Mouse (Mus musculus): ENCODE data around the gene Gm42906. TPM values are rescaled to one million over a fixed set of nuclear protein-coding genes. Genes with fewer than 3 reads are reported as not detected.

Gm42906 gene
- polyA plus RNA-seq, 1 experiment from 2014 or later = not detected

DNA sequence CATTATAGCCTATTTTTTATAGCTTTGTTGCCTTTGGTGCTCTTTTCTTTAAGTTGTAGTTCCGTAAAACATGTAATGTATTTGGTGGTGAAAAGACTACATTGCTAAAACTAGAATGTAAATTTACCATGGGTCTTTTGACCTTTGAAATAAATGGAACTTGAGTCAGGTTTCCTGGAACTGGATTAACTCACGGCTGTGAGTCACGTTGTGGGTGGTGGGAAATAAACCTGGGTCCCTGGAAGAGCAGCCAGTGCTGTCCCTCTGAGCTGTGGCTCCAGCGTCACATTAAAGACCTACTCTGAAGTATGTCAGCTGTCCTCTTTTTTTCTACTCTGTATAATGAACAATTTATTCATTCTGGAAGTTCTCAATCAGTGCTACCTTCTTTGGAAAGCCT, 51.0 kb downstream of the Gm42906 start:
- no peak overlapping the region for H3K27ac ChIP-seq (ENCODE audit: low read depth, low read length)
- no peak for ATAC-seq (ENCODE audit: low FRiP score)
- no peak overlapping the region for H3K4me3 ChIP-seq (ENCODE audit: low read depth, low read length)
- H3K4me1 ChIP-seq (ENCODE audit: control insufficient read depth, insufficient read depth, low read length) = no peaks in the 10 kb centered on the region
- WGBS = 88% methylated on average over 4 of the region's 4 CpGs
- no peaks in the 10 kb centered on the region for H3K27me3 ChIP-seq (ENCODE audit: control insufficient read depth, insufficient read depth, low read length)
- H3K9ac ChIP-seq (ENCODE audit: low read length) = no peak overlapping the region
- no peaks in the 10 kb centered on the region for H3K9me3 ChIP-seq (ENCODE audit: control insufficient read depth, low read length)
- no peak for DNase-seq (ENCODE audit: low spot score, missing footprints)
- H3K4me2 ChIP-seq = no peak overlapping the region
- H3K36me3 ChIP-seq (ENCODE audit: control insufficient read depth, insufficient read depth, low read length) = no peaks in the 10 kb centered on the region

DNA sequence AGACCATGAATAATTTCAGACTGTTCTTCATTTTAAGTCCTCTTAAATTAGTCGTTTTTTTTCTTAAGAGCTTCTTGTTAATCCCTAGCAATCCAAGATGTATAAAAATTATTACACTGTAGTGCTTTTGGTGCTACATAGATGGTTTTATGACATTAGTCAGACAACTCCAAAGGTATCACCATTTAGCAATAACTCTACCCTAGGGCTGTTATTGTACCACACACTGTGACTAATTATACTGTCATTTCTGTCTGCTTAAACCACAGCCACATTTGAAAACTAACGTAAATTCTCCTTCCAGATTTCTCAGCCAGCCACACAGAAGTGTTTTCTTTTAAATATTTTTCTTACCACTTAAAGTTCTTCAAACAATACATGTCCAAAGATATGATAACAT, 53.1 kb downstream of the Gm42906 start:
- H3K4me1 ChIP-seq (ENCODE audit: control insufficient read depth, insufficient read depth, low read length) = no peaks in the 10 kb centered on the region
- H3K4me2 ChIP-seq = no peak overlapping the region
- no peak overlapping the region for H3K4me3 ChIP-seq (ENCODE audit: low read depth, low read length)
- WGBS = 78% methylated on average over 2 of the region's 2 CpGs
- ATAC-seq (ENCODE audit: low FRiP score) (no peak), DNase-seq (ENCODE audit: low spot score, missing footprints) (no peak)
- no peaks in the 10 kb centered on the region for H3K9me3 ChIP-seq (ENCODE audit: control insufficient read depth, low read length)
- no peak overlapping the region for H3K9ac ChIP-seq (ENCODE audit: low read length)
- no peak overlapping the region for H3K27ac ChIP-seq (ENCODE audit: low read depth, low read length)
- no peaks in the 10 kb centered on the region for H3K27me3 ChIP-seq (ENCODE audit: control insufficient read depth, insufficient read depth, low read length)
- H3K36me3 ChIP-seq (ENCODE audit: control insufficient read depth, insufficient read depth, low read length) = no peaks in the 10 kb centered on the region

DNA sequence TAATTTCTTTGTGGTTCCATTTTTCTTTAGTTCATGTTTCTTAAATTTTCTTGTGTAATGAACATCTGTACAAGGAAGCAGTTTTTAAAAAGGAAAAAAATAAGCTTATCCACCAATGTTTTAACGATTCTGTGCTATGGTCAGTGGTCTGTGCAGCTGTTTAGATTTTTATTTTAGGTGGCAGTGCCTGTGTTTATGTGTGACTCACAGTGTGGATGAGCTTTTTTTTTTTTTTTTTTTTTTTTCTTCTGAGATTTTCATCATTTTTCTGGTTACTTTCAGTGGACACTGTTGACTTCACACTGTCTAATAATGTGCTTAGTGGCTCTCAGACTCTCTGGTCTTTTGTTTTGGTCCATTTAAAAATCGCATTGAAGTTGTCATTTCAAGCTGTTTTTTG, 56.8 kb downstream of the Gm42906 start:
- Histone ChIP-seq H3K4me2 (no peak overlapping the region), H3K4me3 (ENCODE audit: low read depth, low read length) (no peak overlapping the region), H3K27ac (ENCODE audit: low read depth, low read length) (no peak overlapping the region), H3K4me1 (ENCODE audit: control insufficient read depth, insufficient read depth, low read length) (peaks cover 13% of the 10 kb centered on the region; the same call in 1 of the 2 replicates), H3K36me3 (ENCODE audit: control insufficient read depth, insufficient read depth, low read length) (no peaks in the 10 kb centered on the region), H3K9ac (ENCODE audit: low read length) (no peak overlapping the region), H3K27me3 (ENCODE audit: control insufficient read depth, insufficient read depth, low read length) (no peaks in the 10 kb centered on the region), H3K9me3 (ENCODE audit: control insufficient read depth, low read length) (no peaks in the 10 kb centered on the region)
- WGBS = 96% methylated on average over 2 of the region's 2 CpGs
- no peak for DNase-seq (ENCODE audit: low spot score, missing footprints)
- no peak for ATAC-seq (ENCODE audit: low FRiP score)

DNA sequence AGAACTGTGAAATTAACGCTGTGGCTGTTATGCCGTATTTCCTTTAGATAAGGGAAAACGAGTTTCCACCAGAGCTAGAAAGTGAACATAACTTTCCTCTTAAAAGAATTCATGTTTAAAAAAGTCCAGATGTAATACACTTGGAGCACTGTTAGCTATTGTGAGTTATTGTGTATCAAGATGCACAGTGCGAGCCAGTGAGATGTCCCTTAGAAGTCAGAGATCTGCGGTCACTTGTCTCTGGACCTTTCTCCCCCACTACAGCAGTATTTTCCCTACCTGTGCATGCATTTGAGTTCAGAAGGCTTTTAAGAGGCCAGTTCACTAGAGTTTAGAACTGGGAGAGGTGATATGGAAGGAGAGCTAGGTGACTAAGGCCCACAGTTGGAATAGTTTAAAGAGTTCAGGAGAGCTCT, 58.6 kb downstream of the Gm42906 start:
- Histone ChIP-seq H3K4me2 (peak overlapping the region; percentile 71), H3K9me3 (ENCODE audit: control insufficient read depth, low read length) (no peaks in the 10 kb centered on the region), H3K9ac (ENCODE audit: low read length) (peak overlapping the region; percentile 84), H3K4me1 (ENCODE audit: control insufficient read depth, insufficient read depth, low read length) (peaks cover 13% of the 10 kb centered on the region; the same call in 1 of the 2 replicates), H3K4me3 (ENCODE audit: low read depth, low read length) (peak overlapping the region; percentile 47), H3K36me3 (ENCODE audit: control insufficient read depth, insufficient read depth, low read length) (no peaks in the 10 kb centered on the region), H3K27me3 (ENCODE audit: control insufficient read depth, insufficient read depth, low read length) (no peaks in the 10 kb centered on the region), H3K27ac (ENCODE audit: low read depth, low read length) (peak overlapping the region; percentile 88)
- 65% methylated on average over 5 of the region's 5 CpGs for WGBS
- DNase-seq (ENCODE audit: low spot score, missing footprints) (peak; percentile 89), ATAC-seq (ENCODE audit: low FRiP score) (no peak)

DNA sequence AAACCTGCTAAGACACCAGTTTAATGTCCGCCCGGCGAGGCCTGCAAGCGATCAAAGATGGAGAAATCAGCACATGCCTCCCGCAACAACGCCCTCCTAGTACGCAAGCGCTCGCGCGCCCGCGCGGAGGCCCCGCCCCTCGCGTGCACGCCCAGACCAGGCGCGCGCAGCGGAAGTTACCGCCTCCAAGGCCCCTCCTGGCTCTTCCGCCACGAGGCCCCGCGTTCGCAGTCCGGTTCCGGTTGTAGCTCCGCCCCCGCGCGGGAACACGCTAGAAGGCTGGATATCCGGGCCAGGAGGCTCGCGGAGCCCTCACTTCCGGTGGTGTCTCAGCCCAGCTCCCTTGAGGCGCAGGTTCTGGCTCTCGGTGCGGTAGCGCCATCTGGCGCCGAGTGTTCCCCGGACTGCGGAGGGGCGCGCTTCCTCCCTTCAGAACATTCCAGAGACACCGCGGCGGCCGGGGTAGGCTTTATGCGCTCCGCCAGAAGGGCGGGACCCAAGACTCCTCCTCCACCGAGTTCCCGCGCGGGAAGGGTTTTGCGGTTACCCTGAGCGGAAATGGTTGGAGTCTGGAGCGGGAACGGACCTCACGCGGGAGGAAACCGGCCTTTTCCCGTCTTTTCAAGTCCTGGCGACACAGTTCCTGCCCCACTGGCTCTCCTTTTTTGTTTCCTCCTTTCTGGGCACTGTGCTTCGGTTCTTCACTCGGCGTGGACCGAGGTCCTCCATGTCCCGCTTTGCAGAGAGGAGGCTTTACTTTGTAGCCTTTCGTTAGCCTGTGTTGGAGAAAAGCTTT, 59.4 kb downstream of the Gm42906 start:
- H3K9ac ChIP-seq (ENCODE audit: low read length) = peak overlapping the region; percentile 84
- no peaks in the 10 kb centered on the region for H3K36me3 ChIP-seq (ENCODE audit: control insufficient read depth, insufficient read depth, low read length)
- H3K9me3 ChIP-seq (ENCODE audit: control insufficient read depth, low read length) = no peaks in the 10 kb centered on the region
- under 1% methylated on average over 71 of the region's 75 CpGs for WGBS
- ATAC-seq (ENCODE audit: low FRiP score) (peak; percentile 99), DNase-seq (ENCODE audit: low spot score, missing footprints) (peak; percentile 100)
- H3K4me3 ChIP-seq (ENCODE audit: low read depth, low read length) = peak overlapping the region; percentile 47
- H3K4me1 ChIP-seq (ENCODE audit: control insufficient read depth, insufficient read depth, low read length) = peaks cover 13% of the 10 kb centered on the region; the same call in 1 of the 2 replicates
- peak overlapping the region; percentile 71 for H3K4me2 ChIP-seq
- H3K27ac ChIP-seq (ENCODE audit: low read depth, low read length) = peak overlapping the region; percentile 88
- no peaks in the 10 kb centered on the region for H3K27me3 ChIP-seq (ENCODE audit: control insufficient read depth, insufficient read depth, low read length)

DNA sequence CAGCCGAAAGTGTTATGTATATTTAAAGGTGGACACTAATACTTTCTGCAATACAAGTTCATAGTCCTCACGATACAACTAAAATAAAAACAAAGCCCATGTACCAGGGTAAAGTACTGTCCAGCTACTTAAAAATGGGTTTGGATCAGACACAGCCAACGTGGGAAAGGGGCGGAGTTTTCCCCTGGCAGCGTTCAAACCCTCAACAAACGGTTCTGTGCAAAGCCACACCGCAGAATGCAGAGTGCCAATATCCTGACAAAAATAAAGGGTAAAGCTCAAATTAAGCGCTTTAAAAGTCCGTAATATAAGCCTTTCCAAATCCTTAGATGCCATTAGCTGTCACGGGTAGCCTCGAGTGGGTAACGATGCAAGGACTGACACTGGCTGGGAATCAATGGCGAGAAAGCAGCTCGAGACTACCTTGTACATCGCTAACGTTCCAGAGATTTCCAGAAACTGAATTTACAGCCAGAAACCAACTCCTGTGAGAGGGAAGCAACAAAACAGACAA, 60.0 kb downstream of the Gm42906 start:
- Histone ChIP-seq H3K9me3 (ENCODE audit: control insufficient read depth, low read length) (no peaks in the 10 kb centered on the region), H3K4me1 (ENCODE audit: control insufficient read depth, insufficient read depth, low read length) (peaks cover 13% of the 10 kb centered on the region; the same call in 1 of the 2 replicates), H3K9ac (ENCODE audit: low read length) (peak overlapping the region; percentile 78), H3K4me2 (peak overlapping the region; percentile 66), H3K27ac (ENCODE audit: low read depth, low read length) (peak overlapping the region; percentile 88), H3K4me3 (ENCODE audit: low read depth, low read length) (peak overlapping the region; percentile 47), H3K36me3 (ENCODE audit: control insufficient read depth, insufficient read depth, low read length) (no peaks in the 10 kb centered on the region), H3K27me3 (ENCODE audit: control insufficient read depth, insufficient read depth, low read length) (no peaks in the 10 kb centered on the region)
- WGBS = 14% methylated on average over 16 of the region's 16 CpGs
- ATAC-seq (ENCODE audit: low FRiP score) = peak; percentile 17
- DNase-seq (ENCODE audit: low spot score, missing footprints) = no peak

DNA sequence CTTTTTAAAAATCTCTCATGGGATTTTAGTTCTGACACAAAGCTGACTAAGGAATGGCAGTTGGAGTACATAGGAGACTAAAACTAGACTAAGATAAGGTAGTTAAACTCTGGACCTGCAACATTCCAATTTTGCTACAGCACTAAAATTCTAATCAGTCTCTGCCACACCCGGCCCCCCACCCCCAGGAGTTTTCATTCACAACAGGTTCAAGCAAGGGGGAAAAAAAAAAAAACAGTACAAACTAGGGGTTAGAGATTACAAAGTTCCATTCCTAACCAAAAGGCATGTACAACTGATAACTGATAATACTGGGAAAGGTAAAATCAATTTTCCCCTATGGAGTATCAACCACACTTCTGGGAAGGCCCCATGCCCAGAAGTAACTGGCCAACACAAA, 60.6 kb downstream of the Gm42906 start:
- Histone ChIP-seq H3K4me3 (ENCODE audit: low read depth, low read length) (peak overlapping the region; percentile 47), H3K9ac (ENCODE audit: low read length) (peak overlapping the region; percentile 78), H3K27ac (ENCODE audit: low read depth, low read length) (no peak overlapping the region), H3K36me3 (ENCODE audit: control insufficient read depth, insufficient read depth, low read length) (no peaks in the 10 kb centered on the region), H3K9me3 (ENCODE audit: control insufficient read depth, low read length) (no peaks in the 10 kb centered on the region), H3K27me3 (ENCODE audit: control insufficient read depth, insufficient read depth, low read length) (no peaks in the 10 kb centered on the region), H3K4me2 (peak overlapping the region; percentile 66), H3K4me1 (ENCODE audit: control insufficient read depth, insufficient read depth, low read length) (peaks cover 13% of the 10 kb centered on the region; the same call in 1 of the 2 replicates)
- ATAC-seq (ENCODE audit: low FRiP score) (no peak), DNase-seq (ENCODE audit: low spot score, missing footprints) (no peak)
- 89% methylated on average over 1 of the region's 1 CpGs for WGBS

DNA sequence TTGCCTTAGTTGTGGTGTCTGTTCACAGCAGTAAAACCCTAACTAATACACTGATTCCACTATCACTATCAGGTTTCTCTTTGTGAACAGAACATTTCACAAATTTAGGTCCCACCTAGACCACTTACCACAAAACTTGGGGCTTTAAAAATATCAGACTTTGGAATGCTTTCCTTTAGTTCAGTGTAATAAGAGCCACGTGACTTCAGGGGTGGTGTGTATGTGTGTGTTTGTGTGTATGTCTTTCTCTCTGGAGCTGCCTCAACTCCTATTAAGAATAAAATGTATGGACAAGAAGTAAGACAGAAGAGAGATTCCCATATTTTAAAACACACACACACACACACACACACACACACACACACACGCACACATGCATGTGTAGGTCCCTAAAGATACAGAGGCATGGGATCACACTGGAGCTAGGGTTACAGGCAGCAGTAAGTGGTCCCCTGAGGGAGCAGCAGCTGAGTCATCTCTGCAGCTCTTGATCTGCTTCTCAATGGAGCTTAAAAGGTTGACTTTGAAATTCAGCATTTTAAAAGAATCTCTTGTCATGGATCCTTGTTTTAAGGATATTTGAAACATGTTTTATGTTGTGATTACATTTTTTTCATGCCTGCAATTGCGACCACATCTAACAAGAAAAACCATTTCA, 64.5 kb downstream of the Gm42906 start:
- no peak overlapping the region for H3K9ac ChIP-seq (ENCODE audit: low read length)
- ATAC-seq (ENCODE audit: low FRiP score) (no peak), DNase-seq (ENCODE audit: low spot score, missing footprints) (no peak)
- no peaks in the 10 kb centered on the region for H3K36me3 ChIP-seq (ENCODE audit: control insufficient read depth, insufficient read depth, low read length)
- H3K4me1 ChIP-seq (ENCODE audit: control insufficient read depth, insufficient read depth, low read length) = peaks cover 6% of the 10 kb centered on the region; the same call in 1 of the 2 replicates
- no peak overlapping the region for H3K4me3 ChIP-seq (ENCODE audit: low read depth, low read length)
- no peak overlapping the region for H3K4me2 ChIP-seq
- no peak overlapping the region for H3K27ac ChIP-seq (ENCODE audit: low read depth, low read length)
- 73% methylated on average over 3 of the region's 3 CpGs for WGBS
- H3K27me3 ChIP-seq (ENCODE audit: control insufficient read depth, insufficient read depth, low read length) = no peaks in the 10 kb centered on the region
- no peaks in the 10 kb centered on the region for H3K9me3 ChIP-seq (ENCODE audit: control insufficient read depth, low read length)

DNA sequence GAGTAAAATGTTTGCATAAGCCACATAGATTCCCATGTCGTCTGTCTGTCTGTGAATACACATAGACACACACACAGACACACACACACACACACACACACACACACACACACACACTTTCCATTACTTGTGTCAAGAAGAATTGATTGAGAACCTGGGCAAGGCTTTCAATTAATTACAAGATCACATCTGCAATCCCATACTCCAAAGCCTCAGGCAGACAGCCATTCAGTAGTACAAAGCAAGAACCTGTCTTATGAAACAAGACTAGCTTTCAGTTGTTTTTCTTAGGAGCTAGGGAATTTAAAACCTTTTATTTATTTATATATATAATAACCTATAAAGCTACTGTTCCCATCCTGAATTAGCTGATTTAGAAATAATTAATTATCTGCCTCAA, 78.3 kb downstream of the Gm42906 start:
- Histone ChIP-seq H3K4me1 (ENCODE audit: control insufficient read depth, insufficient read depth, low read length) (no peaks in the 10 kb centered on the region), H3K9ac (ENCODE audit: low read length) (no peak overlapping the region), H3K9me3 (ENCODE audit: control insufficient read depth, low read length) (no peaks in the 10 kb centered on the region; the same call in 1 of the 2 replicates), H3K27me3 (ENCODE audit: control insufficient read depth, insufficient read depth, low read length) (no peaks in the 10 kb centered on the region), H3K4me2 (no peak overlapping the region), H3K36me3 (ENCODE audit: control insufficient read depth, insufficient read depth, low read length) (no peaks in the 10 kb centered on the region), H3K4me3 (ENCODE audit: low read depth, low read length) (no peak overlapping the region), H3K27ac (ENCODE audit: low read depth, low read length) (no peak overlapping the region)
- WGBS = 80% methylated on average over 1 of the region's 1 CpGs
- no peak for DNase-seq (ENCODE audit: low spot score, missing footprints)
- no peak for ATAC-seq (ENCODE audit: low FRiP score)
